Mouse (Mus musculus) MEL (cell line): ENCODE data around the gene Gclc. TPM values are rescaled to one million over a fixed set of nuclear protein-coding genes. Genes with fewer than 3 reads are reported as not detected.

ENCODE experiments used
- DNase-seq: peaks from one replicate; pipeline ENCODE4 v3.0.0; 2011; ENCODE audit warnings: low read depth, low spot score
- H3K27ac ChIP-seq: 2 replicates; pipeline ENCODE4 v1.5.1; 2012; ENCODE audit warnings: low read depth, mild to moderate bottlenecking, control low read depth, low read length, moderate library complexity; ENCODE audit not compliant: control insufficient read depth
- H3K27me3 ChIP-seq, 2 experiments: fragments of 150-350 bp in 1 of 2; sonication (generic) in 1 of 2; 2 replicates each; pipeline ENCODE4 v1.6.1; 2012; ENCODE audit warnings: low read length in 2 of 2, mild to moderate bottlenecking in 2 of 2, improper control_type of control experiment in 1 of 2, moderate library complexity in 1 of 2; ENCODE audit not compliant: insufficient read depth in 2 of 2, control insufficient read depth in 1 of 2
- H3K36me3 ChIP-seq, 2 experiments: 2 replicates each; pipeline ENCODE4 v1.6.1; 2012 to 2014; ENCODE audit warnings: low read length in 2 of 2, improper control_type of control experiment in 1 of 2, inconsistent platforms in 1 of 2, mild to moderate bottlenecking in 1 of 2; ENCODE audit not compliant: insufficient read depth in 2 of 2, control insufficient read depth in 1 of 2
- H3K4me1 ChIP-seq, 2 experiments: fragments of 150-350 bp in 1 of 2; sonication (generic) in 1 of 2; 2 replicates each; pipeline ENCODE4 v1.6.1; 2012; ENCODE audit warnings: low read length in 2 of 2, improper control_type of control experiment in 1 of 2, mild to moderate bottlenecking in 1 of 2; ENCODE audit not compliant: insufficient read depth in 2 of 2, control insufficient read depth in 1 of 2
- H3K4me3 ChIP-seq, 2 experiments: fragments of 150-350 bp in 1 of 2; sonication (generic) in 1 of 2; 2 replicates each; pipeline ENCODE4 v1.5.1; 2012; ENCODE audit warnings: low read depth in 2 of 2, low read length in 2 of 2, mild to moderate bottlenecking in 2 of 2, moderate library complexity in 2 of 2, control low read depth in 1 of 2, improper control_type of control experiment in 1 of 2; ENCODE audit not compliant: control insufficient read depth in 1 of 2, insufficient read depth in 1 of 2
- H3K79me2 ChIP-seq: 2 replicates; pipeline ENCODE4 v1.6.1; 2012; ENCODE audit warnings: mild to moderate bottlenecking, low read length, moderate library complexity; ENCODE audit not compliant: control insufficient read depth, poor library complexity, insufficient read depth
- H3K9ac ChIP-seq: 2 replicates; pipeline ENCODE4 v1.6.1; 2012; ENCODE audit warnings: low read depth, mild to moderate bottlenecking, control low read depth, low read length, moderate library complexity; ENCODE audit not compliant: control insufficient read depth, poor library complexity, severe bottlenecking
- H3K9me3 ChIP-seq: fragments of 150-350 bp; sonication (generic); replicated peaks from 2 replicates; pipeline ENCODE4 v1.6.1; 2012; ENCODE audit warnings: mild to moderate bottlenecking, low read length, improper control_type of control experiment, moderate library complexity; ENCODE audit not compliant: insufficient read depth
- BHLHE40 ChIP-seq: IDR thresholded peaks from 2 replicates; pipeline ENCODE4 v1.6.1; 2012; ENCODE audit warnings: low read depth, mild to moderate bottlenecking, inconsistent platforms, low read length, improper control_type of control experiment, borderline replicate concordance
- CHD2 ChIP-seq: IDR thresholded peaks from 2 replicates; pipeline ENCODE4 v1.6.1; 2011; ENCODE audit warnings: low read length, improper control_type of control experiment
- CTCF ChIP-seq, 3 experiments: IDR thresholded peaks in 2 of 3; conservative IDR thresholded peaks in 1 of 3; 2 replicates each; pipeline ENCODE4 v1.5.1; 2011 to 2012; ENCODE audit warnings: low read length in 3 of 3, low read depth in 2 of 3, mild to moderate bottlenecking in 2 of 3, improper control_type of control experiment in 1 of 3, inconsistent platforms in 1 of 3, mixed read lengths in 1 of 3, moderate library complexity in 1 of 3; ENCODE audit not compliant: control insufficient read depth in 1 of 3, insufficient read depth in 1 of 3, poor library complexity in 1 of 3, severe bottlenecking in 1 of 3
- E2F4 ChIP-seq: IDR thresholded peaks from 2 replicates; pipeline ENCODE4 v1.6.1; 2011; ENCODE audit warnings: low read depth, low read length, improper control_type of control experiment, borderline replicate concordance
- ELF1 ChIP-seq: IDR thresholded peaks from 2 replicates; pipeline ENCODE4 v1.6.1; 2014; ENCODE audit warnings: low read depth, mild to moderate bottlenecking, inconsistent platforms, low read length, improper control_type of control experiment, moderate library complexity
- EP300 ChIP-seq, 2 experiments: IDR thresholded peaks; 2 replicates each; pipeline ENCODE4 v1.6.1; 2011; ENCODE audit warnings: improper control_type of control experiment in 2 of 2, low read length in 2 of 2, low read depth in 1 of 2, mild to moderate bottlenecking in 1 of 2
- ETS1 ChIP-seq: IDR thresholded peaks from 2 replicates; pipeline ENCODE4 v1.6.1; 2012; ENCODE audit warnings: low read depth, mild to moderate bottlenecking, inconsistent platforms, low read length, improper control_type of control experiment, moderate library complexity
- GATA1 ChIP-seq: IDR thresholded peaks from 2 replicates; pipeline ENCODE4 v1.6.1; 2011; ENCODE audit warnings: low read depth, low read length, improper control_type of control experiment
- HCFC1 ChIP-seq: IDR thresholded peaks from 2 replicates; pipeline ENCODE4 v1.6.1; 2012; ENCODE audit warnings: low read depth, mild to moderate bottlenecking, inconsistent platforms, low read length, improper control_type of control experiment, moderate library complexity
- JUND ChIP-seq: IDR thresholded peaks from 2 replicates; pipeline ENCODE4 v1.6.1; 2011; ENCODE audit warnings: low read depth, mild to moderate bottlenecking, improper control_type of control experiment, low read length
- MAZ ChIP-seq: IDR thresholded peaks from 2 replicates; pipeline ENCODE4 v1.6.1; 2012; ENCODE audit warnings: low read depth, mild to moderate bottlenecking, inconsistent platforms, low read length, improper control_type of control experiment
- MEF2A ChIP-seq: IDR thresholded peaks from 2 replicates; pipeline ENCODE4 v1.6.1; 2014; ENCODE audit warnings: low read depth, mild to moderate bottlenecking, inconsistent platforms, low read length, improper control_type of control experiment; ENCODE audit not compliant: poor library complexity, insufficient replicate concordance, severe bottlenecking; ENCODE audit errors: extremely low read depth
- MXI1 ChIP-seq: IDR thresholded peaks from 2 replicates; pipeline ENCODE4 v1.6.1; 2011; ENCODE audit warnings: mild to moderate bottlenecking, low read depth, low read length, improper control_type of control experiment
- MYB ChIP-seq: IDR thresholded peaks from 2 replicates; pipeline ENCODE4 v1.6.1; 2011; ENCODE audit warnings: mild to moderate bottlenecking, low read depth, low read length, improper control_type of control experiment
- NELFE ChIP-seq: IDR thresholded peaks from 2 replicates; pipeline ENCODE4 v1.6.1; 2011; ENCODE audit warnings: low read depth, low read length, improper control_type of control experiment
- NRF1 ChIP-seq: IDR thresholded peaks from 2 replicates; pipeline ENCODE4 v1.6.1; 2014; ENCODE audit warnings: low read depth, mild to moderate bottlenecking, inconsistent platforms, low read length, improper control_type of control experiment, moderate library complexity; ENCODE audit not compliant: poor library complexity, insufficient read depth, severe bottlenecking
- POLR2A ChIP-seq, 2 experiments: IDR thresholded peaks; 2 replicates each; pipeline ENCODE4 v1.6.1; 2011 to 2012; ENCODE audit warnings: low read length in 2 of 2, mild to moderate bottlenecking in 2 of 2, control low read depth in 1 of 2, improper control_type of control experiment in 1 of 2, low read depth in 1 of 2, moderate library complexity in 1 of 2; ENCODE audit not compliant: control insufficient read depth in 1 of 2, insufficient read depth in 1 of 2, poor library complexity in 1 of 2
- POLR2AphosphoS2 ChIP-seq: IDR thresholded peaks from 2 replicates; pipeline ENCODE4 v1.6.1; 2011; ENCODE audit warnings: low read length, improper control_type of control experiment
- RCOR1 ChIP-seq: IDR thresholded peaks from 2 replicates; pipeline ENCODE4 v1.6.1; 2012; ENCODE audit warnings: low read depth, mild to moderate bottlenecking, inconsistent platforms, low read length, improper control_type of control experiment
- SIN3A ChIP-seq: IDR thresholded peaks from 2 replicates; pipeline ENCODE4 v1.6.1; 2012; ENCODE audit warnings: low read length, improper control_type of control experiment, inconsistent platforms
- TAL1 ChIP-seq: IDR thresholded peaks from 2 replicates; pipeline ENCODE4 v1.6.1; 2012; ENCODE audit warnings: mild to moderate bottlenecking, inconsistent platforms, low read length, moderate library complexity, mixed read lengths
- TBP ChIP-seq: IDR thresholded peaks from 2 replicates; pipeline ENCODE4 v1.8.0; 2011; ENCODE audit warnings: low read depth, low read length, improper control_type of control experiment
- TCF12 ChIP-seq: IDR thresholded peaks from 2 replicates; pipeline ENCODE4 v1.6.1; 2014; ENCODE audit warnings: low read depth, mild to moderate bottlenecking, inconsistent platforms, low read length, improper control_type of control experiment, moderate library complexity
- UBTF ChIP-seq: IDR thresholded peaks from 2 replicates; pipeline ENCODE4 v1.6.1; 2012; ENCODE audit warnings: low read depth, mild to moderate bottlenecking, inconsistent platforms, low read length, improper control_type of control experiment, moderate library complexity, borderline replicate concordance; ENCODE audit not compliant: insufficient read depth
- USF1 ChIP-seq: IDR thresholded peaks from 2 replicates; pipeline ENCODE4 v1.6.1; 2014; ENCODE audit warnings: low read depth, mild to moderate bottlenecking, inconsistent platforms, low read length, improper control_type of control experiment, moderate library complexity
- ZC3H11A ChIP-seq: IDR thresholded peaks from 2 replicates; pipeline ENCODE4 v1.6.1; 2012; ENCODE audit warnings: low read depth, mild to moderate bottlenecking, inconsistent platforms, low read length, improper control_type of control experiment
- ZMIZ1 ChIP-seq: IDR thresholded peaks from 2 replicates; pipeline ENCODE4 v1.6.1; 2012; ENCODE audit warnings: low read depth, mild to moderate bottlenecking, inconsistent platforms, low read length, improper control_type of control experiment, moderate library complexity
- ZNF384 ChIP-seq: IDR thresholded peaks from 2 replicates; pipeline ENCODE4 v1.6.1; 2012; ENCODE audit warnings: low read depth, mild to moderate bottlenecking, inconsistent platforms, low read length, improper control_type of control experiment
- polyA plus RNA-seq, 2 experiments: library from polyadenylated mRNA; stranded (reverse) in 1 of 2; unstranded in 1 of 2; fragments of >175 nt in 1 of 2; fragments of >200 nt in 1 of 2; gene quantifications; 2 replicates each; pipeline versions ENCODE4 v1.2.1 to v1.2.4; 2012; ENCODE audit warnings: low replicate concordance in 2 of 2, low read depth in 1 of 2; ENCODE audit not compliant: insufficient read length in 2 of 2, insufficient read depth in 1 of 2, missing spikeins in 1 of 2
- total RNA-seq: library from RNA; depleted of rRNA; stranded (reverse); fragments of 300-350 nt; gene quantifications from 2 replicates; pipeline ENCODE4 v1.2.3, GENCODE M21; 2012; rRNA removed

Gclc gene
- 22.6 and 25.9 TPM in 2 replicates for total RNA-seq
- 10 to 100 TPM; 50.4 to 84.8 TPM for polyA plus RNA-seq

- Histone ChIP-seq H3K27ac (peak within 1 kb of the TSS; percentile 70), H3K9ac (peak within 1 kb of the TSS; percentile 93), H3K27me3 (no peaks in the 10 kb centered on the region), H3K36me3 (peaks cover 4 to 26% of the 10 kb centered on the region in 2 experiments), H3K9me3 (no peaks in the 10 kb centered on the region), H3K79me2 (peaks cover 37% of the 10 kb centered on the region), H3K4me3 (peak within 1 kb of the TSS; percentile 96 to 98), H3K4me1 (peaks cover 12 to 21% of the 10 kb centered on the region in 2 experiments)
- no peak for TF ChIP-seq MYB
- TF ChIP-seq NRF1, result peak; percentile 74
- peak; percentile 91 for TF ChIP-seq NELFE
- TF ChIP-seq ZNF384, result peak; percentile 84
- TF ChIP-seq CHD2, result no peak
- TF ChIP-seq TBP, result peak; percentile 68; the same call in 1 of the 2 replicates
- peak; percentile 23; the same call in 1 of the 2 replicates for TF ChIP-seq ETS1
- peak; percentile 84 to 86 for TF ChIP-seq POLR2A (IDR thresholded peaks at IDR 0.05; ENCODE audit: control insufficient read depth in 1 of 2, insufficient read depth in 1 of 2, low read depth in 1 of 2, low read length in 2 of 2, poor library complexity in 1 of 2)
- TF ChIP-seq JUND, result no peak
- TF ChIP-seq ZMIZ1, result peak; percentile 98
- peak; percentile 73 for TF ChIP-seq TCF12
- peak; percentile 76 for TF ChIP-seq HCFC1
- peak; percentile 74 for TF ChIP-seq SIN3A
- TF ChIP-seq MXI1, result peak; percentile 59; the same call in 1 of the 2 replicates
- TF ChIP-seq ELF1, result peak; percentile 67; the same call in 1 of the 2 replicates
- TF ChIP-seq POLR2AphosphoS2, result peak; percentile 72; the same call in 1 of the 2 replicates
- DNase-seq, result peak; percentile 90
These were observed at the start of gene Gclc for GRCm38 (mm10) chr9:77753853-77754727. Gene Gclc, plus strand, starts transcription at chr9:77754535.

- Histone ChIP-seq H3K4me3 (no peak overlapping the region), H3K4me1 (no peaks in the 10 kb centered on the region), H3K36me3 (no peaks in the 10 kb centered on the region), H3K9me3 (no peaks in the 10 kb centered on the region), H3K79me2 (no peaks in the 10 kb centered on the region), H3K27me3 (no peaks in the 10 kb centered on the region; a peak in 3 of 4 replicates), H3K27ac (no peak overlapping the region), H3K9ac (no peak overlapping the region)
- no peak for DNase-seq
- TF ChIP-seq ZNF384, result no peak
- no peak for TF ChIP-seq ETS1
- TF ChIP-seq NELFE, result no peak
- TF ChIP-seq ZC3H11A, result no peak
- no peak for TF ChIP-seq ZMIZ1
- no peak for TF ChIP-seq GATA1
- no peak for TF ChIP-seq CTCF (IDR thresholded peaks at IDR 0.05 in 2 of 3, conservative IDR thresholded peaks at IDR 0.05 in 1 of 3; ENCODE audit: control insufficient read depth in 1 of 3, insufficient read depth in 1 of 3, low read depth in 2 of 3, low read length in 3 of 3, poor library complexity in 1 of 3, severe bottlenecking in 1 of 3)
- TF ChIP-seq EP300 (IDR thresholded peaks at IDR 0.05; ENCODE audit: low read depth in 1 of 2, low read length in 2 of 2), result no peak
- no peak for TF ChIP-seq CHD2
- no peak for TF ChIP-seq RCOR1
- no peak for TF ChIP-seq E2F4
- no peak for TF ChIP-seq USF1
- TF ChIP-seq MAZ, result no peak
- no peak for TF ChIP-seq MEF2A
- TF ChIP-seq MXI1, result no peak
- TF ChIP-seq UBTF, result no peak
- TF ChIP-seq TAL1, result no peak
- TF ChIP-seq BHLHE40, result no peak
- no peak for TF ChIP-seq TCF12
These were observed 47.8 kb upstream of the Gclc start for GRCm38 (mm10) chr9:77706515-77706914.
